Mouse (Mus musculus) E14TG2a.4 (cell line): Measurements from ENCODE around the gene Evc.

Experiments used
- H3K27me3 ChIP-seq: 2 replicates; pipeline ENCODE4 v1.6.1; 2014; ENCODE audit warnings: low read length, control low read depth; ENCODE audit not compliant: insufficient read depth
- H3K36me3 ChIP-seq: 2 replicates; pipeline ENCODE4 v1.6.1; 2014; ENCODE audit warnings: low read length, control low read depth; ENCODE audit not compliant: insufficient read depth
- H3K4me1 ChIP-seq: replicated peaks from 2 replicates; pipeline ENCODE4 v1.6.1; 2014; ENCODE audit warnings: low read depth, low read length, control low read depth
- H3K4me3 ChIP-seq: replicated peaks from 2 replicates; pipeline ENCODE4 v1.5.1; 2014; ENCODE audit warnings: mild to moderate bottlenecking, low read length
- H3K9me3 ChIP-seq: 2 replicates; pipeline ENCODE4 v1.6.1; 2014; ENCODE audit warnings: low read length, control low read depth
- CTCF ChIP-seq: conservative IDR thresholded peaks from 2 replicates; pipeline ENCODE4 v1.5.1; 2014; ENCODE audit warnings: low read length
- NANOG ChIP-seq: IDR thresholded peaks from 2 replicates; pipeline ENCODE4 v1.6.1; 2014; ENCODE audit warnings: borderline replicate concordance, low read length, mixed read lengths
- POU5F1 ChIP-seq: IDR thresholded peaks from 2 replicates; pipeline ENCODE4 v1.6.1; 2014; ENCODE audit warnings: low read length, borderline replicate concordance

Evc gene

DNA sequence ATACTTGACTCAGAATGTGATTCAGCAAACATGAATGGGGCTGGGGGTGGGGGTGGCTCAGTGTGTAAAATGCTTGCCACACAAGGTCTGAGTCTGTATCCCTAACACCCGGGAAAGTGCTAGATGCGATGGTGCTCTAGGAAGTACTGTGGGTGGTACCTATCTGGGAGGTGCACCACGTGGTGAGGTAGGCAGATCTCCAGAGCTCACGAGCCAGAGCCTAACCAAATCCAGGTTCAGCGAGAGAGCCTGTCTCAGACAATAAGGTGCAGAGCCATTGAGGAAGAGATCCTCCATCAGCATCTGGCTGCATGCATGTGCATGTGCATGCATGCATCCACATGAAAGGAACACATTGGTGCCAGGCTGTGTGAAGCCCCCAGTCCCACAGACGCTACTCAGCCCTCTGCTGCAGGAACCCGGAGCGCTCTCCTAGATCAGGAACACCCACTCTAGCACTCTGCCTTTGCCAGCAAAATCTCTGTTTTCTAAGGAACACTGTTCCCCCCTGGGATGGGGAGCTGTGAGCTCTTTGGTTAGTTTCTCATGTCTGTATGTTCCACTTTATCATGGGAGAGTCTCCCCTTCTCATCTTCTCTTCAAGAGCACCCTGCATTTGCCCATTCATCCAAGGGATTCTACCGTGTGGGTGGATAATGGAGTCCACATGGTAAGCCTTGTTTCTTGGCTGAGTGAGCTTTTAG, 84.4 kb downstream of the Evc start:
- peaks cover 50% of the 10 kb centered on the region for H3K36me3 ChIP-seq
- H3K27me3 ChIP-seq: 0 out of 2 replicates have a peak, but pooled peaks cover 3% of the 10 kb centered on the region
- H3K4me1 ChIP-seq: peaks cover 99% of the 10 kb centered on the region
- H3K4me3 ChIP-seq: no peak overlapping the region
- TF ChIP-seq POU5F1: no peak
- TF ChIP-seq NANOG: no peak
- TF ChIP-seq CTCF: no peak
- H3K9me3 ChIP-seq: no peaks in the 10 kb centered on the region

DNA sequence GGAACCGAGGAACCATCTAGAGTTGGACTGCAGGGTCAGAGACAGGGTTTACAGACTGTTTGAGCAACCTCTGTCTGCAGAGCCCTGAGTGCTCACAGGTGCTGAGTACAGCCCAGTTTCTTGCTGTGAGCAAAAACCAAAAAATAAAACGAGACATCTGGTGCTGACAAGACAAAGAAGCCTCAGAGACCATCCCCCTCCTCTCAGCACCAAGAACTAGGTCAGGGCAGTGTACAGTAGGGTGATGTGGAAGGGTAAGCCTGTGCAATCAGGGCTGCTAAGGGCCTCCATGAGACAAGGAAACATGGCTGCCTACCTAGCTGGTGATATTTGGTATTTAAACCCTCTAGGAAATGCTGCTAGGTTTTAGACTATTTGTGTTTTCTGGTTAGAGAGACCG, 85.1 kb downstream of the Evc start:
- Histone ChIP-seq H3K4me1 (peaks cover 98% of the 10 kb centered on the region), H3K36me3 (peaks cover 50% of the 10 kb centered on the region), H3K9me3 (no peaks in the 10 kb centered on the region), H3K27me3 (0 out of 2 replicates have a peak, but pooled peaks cover 3% of the 10 kb centered on the region), H3K4me3 (no peak overlapping the region; the same call in 1 of the 2 replicates)
- TF ChIP-seq POU5F1: no peak
- TF ChIP-seq NANOG: no peak
- TF ChIP-seq CTCF: no peak

DNA sequence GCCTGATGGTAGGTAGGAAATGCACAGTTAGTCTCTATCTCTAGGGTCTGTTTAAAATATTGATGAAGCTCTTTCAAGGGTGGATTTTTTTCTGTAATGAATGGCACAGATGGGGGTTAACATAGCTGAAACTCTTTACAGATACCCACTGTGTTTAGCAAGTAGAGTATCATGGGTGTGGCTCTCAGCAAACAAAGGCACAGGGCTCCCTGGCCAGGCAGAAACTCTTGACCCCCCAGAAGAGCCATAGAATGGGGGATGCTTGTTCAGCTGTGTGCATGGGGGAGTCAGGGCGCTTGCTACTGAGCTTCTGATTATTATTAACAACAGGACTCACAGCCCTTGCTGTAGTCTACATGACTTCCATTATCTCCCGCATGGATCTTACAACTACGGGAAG, 87.8 kb downstream of the Evc start:
- Histone ChIP-seq H3K9me3 (no peaks in the 10 kb centered on the region), H3K4me3 (peak overlapping the region; percentile 87), H3K4me1 (peaks cover 91% of the 10 kb centered on the region), H3K36me3 (peaks cover 34% of the 10 kb centered on the region), H3K27me3 (peaks cover 16% of the 10 kb centered on the region)
- TF ChIP-seq NANOG (no peak), CTCF (no peak), POU5F1 (no peak)

DNA sequence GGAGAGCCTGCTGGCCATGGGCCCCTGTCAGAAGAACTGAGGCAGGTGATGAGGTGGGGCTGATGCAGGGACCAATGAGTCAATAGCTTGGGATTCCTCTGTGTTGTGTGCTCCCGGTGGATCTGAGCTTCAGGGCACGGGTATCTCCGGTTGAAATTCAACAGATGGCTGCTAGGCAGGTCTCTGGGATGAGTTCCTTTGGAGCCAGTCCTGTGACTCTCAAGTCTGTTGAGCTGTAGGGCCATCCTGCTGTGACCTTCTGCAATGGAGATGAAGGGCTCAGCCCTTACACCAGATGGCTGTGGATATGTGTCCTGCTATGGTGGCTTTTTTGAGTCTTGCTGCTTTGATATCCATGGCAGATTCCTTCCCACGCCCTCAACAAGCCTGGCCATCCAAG, 89.2 kb downstream of the Evc start:
- TF ChIP-seq POU5F1 (no peak), CTCF (no peak), NANOG (no peak)
- Histone ChIP-seq H3K4me1 (peaks cover 91% of the 10 kb centered on the region), H3K9me3 (no peaks in the 10 kb centered on the region), H3K27me3 (peaks cover 30% of the 10 kb centered on the region), H3K36me3 (peaks cover 21% of the 10 kb centered on the region), H3K4me3 (peak overlapping the region; percentile 87)

DNA sequence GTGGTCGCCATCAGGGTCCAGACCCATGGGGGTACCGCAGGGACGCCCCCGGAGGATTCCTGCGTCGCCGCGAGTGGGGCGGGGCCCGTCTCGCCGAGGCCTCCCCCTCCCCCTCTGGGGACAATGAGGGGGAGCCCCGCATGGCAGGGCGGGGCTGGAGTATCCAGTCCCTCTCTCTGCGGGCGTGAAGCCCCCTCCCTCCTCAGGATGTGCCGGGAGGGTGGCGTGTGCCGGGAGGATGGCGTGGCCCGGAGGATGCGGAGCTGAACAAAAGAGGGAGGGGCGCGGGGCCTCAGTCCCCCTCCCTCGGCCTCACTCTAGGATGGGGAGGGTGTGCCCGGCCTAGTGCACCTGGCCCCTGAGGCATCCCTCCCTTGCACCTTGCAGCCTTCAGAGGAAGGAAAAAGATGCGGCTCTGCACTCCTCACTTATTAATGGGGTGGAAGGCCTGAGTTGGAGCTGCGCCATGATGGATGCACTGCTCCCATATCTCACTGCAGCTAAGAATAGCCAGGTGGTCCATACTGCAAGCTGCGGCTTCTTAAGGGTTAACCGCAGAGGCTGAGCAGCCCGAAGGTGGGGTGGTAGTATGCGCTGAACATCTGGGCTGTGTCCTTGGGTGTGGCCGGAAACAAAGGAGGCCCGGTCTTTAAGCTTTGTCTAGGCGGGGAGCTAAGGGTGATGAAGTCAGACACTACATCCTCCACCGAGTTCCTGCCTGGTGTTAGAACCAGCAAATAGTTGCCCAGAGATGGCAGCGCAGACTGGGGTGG, 90.4 kb downstream of the Evc start:
- no peak for TF ChIP-seq POU5F1
- no peak for TF ChIP-seq NANOG
- no peak for TF ChIP-seq CTCF
- Histone ChIP-seq H3K4me1 (peaks cover 82% of the 10 kb centered on the region), H3K4me3 (peak overlapping the region; percentile 87), H3K9me3 (no peaks in the 10 kb centered on the region), H3K27me3 (peaks cover 39% of the 10 kb centered on the region), H3K36me3 (peaks cover 12% of the 10 kb centered on the region)

DNA sequence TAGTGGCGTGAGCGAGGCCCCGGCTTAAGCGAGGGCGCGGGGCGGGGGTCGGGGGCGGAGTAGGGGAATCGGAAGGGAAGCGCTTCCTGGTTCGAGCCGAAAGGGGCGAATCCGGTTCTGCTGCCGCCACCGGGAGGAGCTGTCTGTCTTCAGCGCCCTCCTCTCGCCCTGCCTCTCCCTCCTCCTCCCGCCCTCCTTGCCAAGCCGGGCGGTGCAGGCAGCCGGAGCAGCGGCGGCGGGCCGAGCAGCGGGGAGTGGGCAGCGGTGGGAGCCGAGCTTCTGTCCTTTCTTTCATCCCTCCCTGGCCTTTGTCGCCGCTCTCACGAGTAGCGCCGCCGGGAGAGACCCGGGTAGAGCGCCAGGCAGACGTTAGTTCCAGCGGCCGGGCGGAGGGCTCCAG, 91.0 kb downstream of the Evc start:
- Histone ChIP-seq H3K27me3 (peaks cover 45% of the 10 kb centered on the region), H3K9me3 (no peaks in the 10 kb centered on the region), H3K4me1 (peaks cover 82% of the 10 kb centered on the region), H3K4me3 (peak overlapping the region; percentile 87), H3K36me3 (peaks cover 6% of the 10 kb centered on the region; the same call in 1 of the 2 replicates)
- TF ChIP-seq POU5F1 (no peak), CTCF (no peak), NANOG (no peak)

DNA sequence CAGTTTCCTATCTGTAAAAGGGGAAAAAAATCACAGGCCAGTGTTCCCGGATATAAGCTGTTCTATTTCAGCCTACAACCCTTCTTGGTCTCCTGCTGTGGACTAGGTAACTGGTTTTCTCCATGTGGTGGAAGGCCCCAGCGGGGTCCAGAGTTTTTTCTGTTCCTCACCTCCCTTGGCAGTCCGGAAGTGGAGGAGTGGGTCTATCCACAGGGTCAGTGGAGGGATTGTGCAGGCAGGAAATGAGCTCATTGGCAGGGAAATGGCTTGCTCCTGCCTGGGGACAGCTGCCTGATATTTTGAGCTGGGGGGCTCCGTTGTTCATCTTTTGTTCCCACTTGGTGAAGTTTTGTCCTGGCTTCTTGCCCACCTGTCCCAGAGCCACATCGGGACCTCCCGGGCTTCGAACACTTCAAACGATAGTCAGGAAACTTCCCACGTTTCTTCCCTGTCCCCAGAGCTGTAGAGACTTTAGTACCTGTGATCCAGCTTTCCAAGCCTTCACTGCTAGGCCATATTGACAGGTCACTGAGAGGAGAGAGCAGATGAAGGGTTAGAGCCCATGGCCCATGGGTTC, 91.9 kb downstream of the Evc start:
- no peak for TF ChIP-seq POU5F1
- TF ChIP-seq NANOG: no peak
- no peak for TF ChIP-seq CTCF
- Histone ChIP-seq H3K27me3 (peaks cover 49% of the 10 kb centered on the region), H3K4me1 (peaks cover 80% of the 10 kb centered on the region), H3K36me3 (no peaks in the 10 kb centered on the region), H3K4me3 (peak overlapping the region; percentile 87), H3K9me3 (no peaks in the 10 kb centered on the region)

DNA sequence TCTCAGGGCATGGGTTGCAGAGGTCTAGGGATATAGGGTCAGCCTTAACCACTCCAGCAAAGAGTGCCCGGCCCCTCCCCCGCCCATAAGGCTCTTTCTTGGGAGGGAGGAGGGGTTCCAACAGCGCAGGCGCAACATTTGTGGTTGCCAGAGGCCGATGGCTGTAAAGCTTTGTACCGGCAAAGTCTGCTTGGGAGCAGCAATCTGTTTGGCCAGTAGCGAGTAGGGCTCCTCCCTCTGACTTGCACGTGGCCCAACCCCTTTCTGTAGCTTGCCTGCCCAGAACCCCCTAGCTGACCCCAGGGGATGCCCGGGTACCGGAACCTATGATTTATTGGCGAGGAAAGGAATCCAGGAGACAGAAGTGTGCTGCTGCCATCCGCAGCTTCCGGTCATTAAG, 92.5 kb downstream of the Evc start:
- Histone ChIP-seq H3K27me3 (peaks cover 49% of the 10 kb centered on the region), H3K4me1 (peaks cover 76% of the 10 kb centered on the region)

More for the DNA sequence above, 92.5 kb downstream of the Evc start:
- no peaks in the 10 kb centered on the region for H3K9me3 ChIP-seq
- H3K36me3 ChIP-seq: no peaks in the 10 kb centered on the region
- peak overlapping the region; percentile 87 for H3K4me3 ChIP-seq
- TF ChIP-seq NANOG (no peak), POU5F1 (no peak), CTCF (no peak)
